Mouse (Mus musculus) G1E (cell line): ENCODE measurements at regions not wholly inside any gene's neighbourhood (a gene's known extent, or its start where the extent isn't known, plus 50 kb on each side); places are given as distances from the start of the nearest gene placed in this dataset.

ENCODE experiments used
- ATAC-seq: 2 replicates; pipeline ENCODE4 v1.8.0; 2016; ENCODE audit warnings: mild to moderate bottlenecking; ENCODE audit not compliant: insufficient number of reproducible peaks, poor library complexity, low FRiP score, severe bottlenecking; ENCODE audit errors: extremely low read depth
- DNase-seq: peaks from one replicate; pipeline ENCODE4 v3.0.0; 2012; ENCODE audit warnings: low spot score
- H3K27me3 ChIP-seq: 2 replicates; pipeline ENCODE4 v1.6.1; 2012; ENCODE audit warnings: mild to moderate bottlenecking, low read length, inconsistent platforms; ENCODE audit not compliant: insufficient read depth
- H3K36me3 ChIP-seq: replicated peaks from 2 replicates; pipeline ENCODE3; 2012; ENCODE audit warnings: mild to moderate bottlenecking, inconsistent platforms
- H3K4me1 ChIP-seq: 2 replicates; pipeline ENCODE4 v1.6.1; 2012; ENCODE audit warnings: low read depth, low read length, inconsistent platforms, mixed read lengths; ENCODE audit not compliant: insufficient read depth
- H3K4me3 ChIP-seq: 2 replicates; pipeline ENCODE4 v1.5.1; 2012; ENCODE audit warnings: low read depth, mild to moderate bottlenecking, inconsistent platforms, low read length, moderate library complexity, mixed read lengths
- H3K9me3 ChIP-seq: replicated peaks from 2 replicates; pipeline ENCODE4 v1.6.1; 2012; ENCODE audit warnings: inconsistent platforms
- CTCF ChIP-seq: IDR thresholded peaks from 2 replicates; pipeline ENCODE4 v1.5.1; 2012; ENCODE audit warnings: low read depth, low read length, inconsistent platforms, mixed read lengths
- GATA1 ChIP-seq: IDR thresholded peaks from 2 replicates; pipeline ENCODE4 v1.6.1; 2012; ENCODE audit warnings: borderline replicate concordance, low read length, inconsistent platforms, mixed read lengths
- GATA2 ChIP-seq: IDR thresholded peaks from 2 replicates; pipeline ENCODE4 v1.6.1; 2012; ENCODE audit warnings: low read depth, low read length, inconsistent platforms, borderline replicate concordance
- POLR2AphosphoS5 ChIP-seq: IDR thresholded peaks from 2 replicates; pipeline ENCODE4 v1.6.1; 2012; ENCODE audit warnings: low read depth, low read length, inconsistent platforms; ENCODE audit not compliant: insufficient replicate concordance
- TAL1 ChIP-seq: conservative IDR thresholded peaks from 2 replicates; pipeline ENCODE4 v1.6.1; 2012; ENCODE audit warnings: low read depth, low read length, inconsistent platforms, mixed read lengths

DNA sequence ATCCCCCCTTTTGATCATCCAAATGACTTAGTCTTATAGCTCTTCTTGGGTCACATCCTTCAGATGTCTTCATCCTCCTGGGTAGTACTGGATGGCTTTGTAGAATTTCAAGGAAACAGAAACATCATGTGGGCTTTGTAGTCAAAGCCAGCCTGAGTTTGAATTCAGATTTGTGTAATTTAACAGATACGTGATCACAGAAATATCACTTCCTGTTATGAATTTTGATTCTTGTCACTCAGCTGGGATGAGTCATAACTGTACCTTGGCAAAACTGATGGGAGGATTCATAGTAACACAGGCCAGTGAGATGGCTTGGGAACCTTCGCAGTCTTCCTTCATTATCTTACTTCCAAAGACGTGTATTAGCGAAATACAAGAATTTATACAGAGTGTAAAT, 222.2 kb upstream of the 4930412O13Rik start:
- H3K36me3 ChIP-seq: no peaks in the 10 kb centered on the region
- peaks cover 9% of the 10 kb centered on the region; the same call in 1 of the 2 replicates for H3K27me3 ChIP-seq
- no peak overlapping the region for H3K4me3 ChIP-seq
- H3K9me3 ChIP-seq: no peaks in the 10 kb centered on the region
- H3K4me1 ChIP-seq: no peaks in the 10 kb centered on the region
- TF ChIP-seq TAL1: no peak
- TF ChIP-seq GATA1: no peak
- TF ChIP-seq POLR2AphosphoS5: no peak
- TF ChIP-seq GATA2: no peak
- no peak for TF ChIP-seq CTCF
- no peak for DNase-seq
- ATAC-seq: no peak

DNA sequence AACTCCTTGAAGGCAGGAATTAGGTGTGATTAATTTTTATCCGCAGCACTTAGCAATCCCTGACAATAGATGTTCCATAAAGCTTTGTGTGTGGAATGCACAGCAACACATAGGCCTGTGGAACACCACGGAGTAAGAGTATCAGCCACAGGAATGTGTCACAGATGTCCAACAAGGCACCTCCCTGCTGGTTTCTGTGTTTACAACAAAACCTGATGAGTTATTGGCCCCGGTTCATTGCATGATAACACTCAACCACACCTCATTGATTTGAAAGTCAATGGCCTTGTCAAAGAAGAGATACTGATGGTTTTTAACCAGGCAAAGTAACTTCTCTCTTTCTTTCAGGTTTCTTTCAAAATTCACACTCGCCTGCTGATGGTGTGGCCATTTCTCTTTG, 211.4 kb upstream of the 4930412O13Rik start:
- peaks cover 5% of the 10 kb centered on the region; the same call in 1 of the 2 replicates for H3K27me3 ChIP-seq
- no peak overlapping the region for H3K4me3 ChIP-seq
- DNase-seq: no peak
- no peaks in the 10 kb centered on the region for H3K4me1 ChIP-seq
- H3K9me3 ChIP-seq: no peaks in the 10 kb centered on the region
- no peak for ATAC-seq
- H3K36me3 ChIP-seq: no peaks in the 10 kb centered on the region
- no peak for TF ChIP-seq TAL1
- no peak for TF ChIP-seq GATA2

- ATAC-seq: 0 out of 2 replicates have a peak, but pooled peaks have one; percentile 15
- Histone ChIP-seq H3K27me3 (no peaks in the 10 kb centered on the region), H3K36me3 (no peaks in the 10 kb centered on the region), H3K9me3 (no peaks in the 10 kb centered on the region), H3K4me3 (no peak overlapping the region), H3K4me1 (no peaks in the 10 kb centered on the region)
- TF ChIP-seq GATA1 (no peak), POLR2AphosphoS5 (no peak), TAL1 (no peak), CTCF (no peak), GATA2 (no peak)
- DNase-seq: no peak
These were observed 199.3 kb upstream of the 4930412O13Rik start for GRCm38 (mm10) chr2:9681691-9682152.

DNA sequence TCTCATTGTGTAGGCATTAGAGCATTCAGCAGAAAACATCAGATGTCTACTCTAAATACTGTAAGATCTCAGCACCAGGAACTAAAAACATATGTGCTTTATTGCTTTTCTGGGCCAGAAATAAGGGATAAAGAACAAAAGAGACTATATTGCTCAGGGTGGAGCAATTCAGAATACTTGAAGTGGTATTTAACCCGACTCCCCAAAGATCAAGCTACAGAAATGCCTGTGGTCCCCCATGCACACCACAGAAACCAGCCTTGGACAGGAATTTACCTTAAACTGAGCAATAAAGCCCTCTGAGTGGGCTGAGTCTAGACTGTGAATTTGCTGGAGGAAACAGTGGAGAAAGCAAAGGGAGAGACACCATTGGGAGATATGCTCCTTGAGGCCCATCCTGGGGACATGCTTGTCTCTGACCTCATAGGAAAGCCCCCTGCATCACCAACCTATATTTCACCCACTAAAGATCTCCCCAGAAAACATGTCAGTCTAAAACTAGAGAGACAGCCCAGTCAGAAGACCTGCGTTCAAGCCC, 197.3 kb upstream of the 4930412O13Rik start:
- no peaks in the 10 kb centered on the region for H3K27me3 ChIP-seq
- no peaks in the 10 kb centered on the region for H3K36me3 ChIP-seq
- no peaks in the 10 kb centered on the region for H3K4me1 ChIP-seq
- ATAC-seq: no peak
- TF ChIP-seq TAL1 (no peak), GATA2 (no peak), CTCF (no peak), POLR2AphosphoS5 (no peak), GATA1 (no peak)
- H3K4me3 ChIP-seq: no peak overlapping the region
- no peaks in the 10 kb centered on the region for H3K9me3 ChIP-seq
- DNase-seq: no peak

- no peak for ATAC-seq
These were observed 192.9 kb upstream of the 4930412O13Rik start for GRCm38 (mm10) chr2:9688176-9688575.

DNA sequence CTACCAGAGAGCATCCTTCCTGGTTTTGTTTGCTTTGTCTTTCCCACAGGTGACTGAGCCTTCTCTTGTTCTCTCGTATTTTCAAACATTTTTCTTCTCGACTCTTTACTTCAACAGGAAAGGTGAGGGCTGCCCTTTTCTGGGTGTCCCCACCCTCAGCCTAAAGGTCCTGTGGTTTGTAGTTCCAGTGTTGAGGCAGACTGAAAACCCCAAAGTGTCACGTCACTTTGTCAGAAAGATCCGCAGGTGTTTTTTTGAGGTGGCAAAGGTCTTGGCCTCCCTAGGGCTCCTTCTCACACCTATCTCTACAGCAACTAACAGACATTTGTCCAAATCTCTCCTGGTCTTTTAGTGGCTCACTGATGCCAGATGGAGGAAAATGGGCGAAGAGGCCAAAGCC, 191.5 kb upstream of the 4930412O13Rik start:
- ATAC-seq: no peak
- H3K9me3 ChIP-seq: no peaks in the 10 kb centered on the region
- no peaks in the 10 kb centered on the region for H3K36me3 ChIP-seq
- no peak for TF ChIP-seq TAL1
- no peak for TF ChIP-seq CTCF
- TF ChIP-seq GATA2: no peak
- TF ChIP-seq POLR2AphosphoS5: no peak
- no peak for TF ChIP-seq GATA1
- no peak for DNase-seq
- no peak overlapping the region for H3K4me3 ChIP-seq
- no peaks in the 10 kb centered on the region for H3K4me1 ChIP-seq
- 0 out of 2 replicates have a peak, but pooled peaks cover 2% of the 10 kb centered on the region for H3K27me3 ChIP-seq

More at GRCm38 (mm10) chr2:9688176-9688575, 192.9 kb upstream of the 4930412O13Rik start:
- H3K9me3 ChIP-seq: no peaks in the 10 kb centered on the region
- 0 out of 2 replicates have a peak, but pooled peaks cover under 1% of the 10 kb centered on the region for H3K27me3 ChIP-seq
- no peak for TF ChIP-seq GATA2
- no peak for TF ChIP-seq GATA1
- no peak for TF ChIP-seq POLR2AphosphoS5
- TF ChIP-seq CTCF: no peak
- H3K36me3 ChIP-seq: no peaks in the 10 kb centered on the region
- H3K4me3 ChIP-seq: no peak overlapping the region
- H3K4me1 ChIP-seq: no peaks in the 10 kb centered on the region
- no peak for DNase-seq

- H3K4me3 ChIP-seq: no peak overlapping the region
- no peaks in the 10 kb centered on the region for H3K4me1 ChIP-seq
- H3K36me3 ChIP-seq: no peaks in the 10 kb centered on the region
- DNase-seq (no peak), ATAC-seq (no peak)
- 0 out of 2 replicates have a peak, but pooled peaks cover 2% of the 10 kb centered on the region for H3K27me3 ChIP-seq
- no peaks in the 10 kb centered on the region for H3K9me3 ChIP-seq
- TF ChIP-seq TAL1: no peak
- TF ChIP-seq GATA2: no peak
- TF ChIP-seq CTCF: no peak
- no peak for TF ChIP-seq GATA1
- no peak for TF ChIP-seq POLR2AphosphoS5
These were observed 189.5 kb upstream of the 4930412O13Rik start for GRCm38 (mm10) chr2:9691506-9691905.
